Mouse (Mus musculus) MEL (cell line): Measurements from ENCODE around the gene Wnt1.

ENCODE experiments used
- BHLHE40 ChIP-seq: IDR thresholded peaks from 2 replicates; pipeline ENCODE4 v1.6.1; 2012; ENCODE audit warnings: low read depth, mild to moderate bottlenecking, inconsistent platforms, low read length, improper control_type of control experiment, borderline replicate concordance
- CTCF ChIP-seq, 3 experiments: IDR thresholded peaks in 2 of 3; conservative IDR thresholded peaks in 1 of 3; 2 replicates each; pipeline ENCODE4 v1.5.1; 2011 to 2012; ENCODE audit warnings: low read length in 3 of 3, low read depth in 2 of 3, mild to moderate bottlenecking in 2 of 3, improper control_type of control experiment in 1 of 3, inconsistent platforms in 1 of 3, mixed read lengths in 1 of 3, moderate library complexity in 1 of 3; ENCODE audit not compliant: control insufficient read depth in 1 of 3, insufficient read depth in 1 of 3, poor library complexity in 1 of 3, severe bottlenecking in 1 of 3
- GABPA ChIP-seq: IDR thresholded peaks from 2 replicates; pipeline ENCODE4 v1.6.1; 2012; ENCODE audit warnings: low read depth, mild to moderate bottlenecking, inconsistent platforms, low read length, improper control_type of control experiment, moderate library complexity
- MAX ChIP-seq: IDR thresholded peaks from 2 replicates; pipeline ENCODE4 v1.6.1; 2011; ENCODE audit warnings: low read length, improper control_type of control experiment
- MYB ChIP-seq: IDR thresholded peaks from 2 replicates; pipeline ENCODE4 v1.6.1; 2011; ENCODE audit warnings: mild to moderate bottlenecking, low read depth, low read length, improper control_type of control experiment
- MYC ChIP-seq: IDR thresholded peaks from 2 replicates; pipeline ENCODE4 v1.6.1; 2011; ENCODE audit warnings: low read depth, mild to moderate bottlenecking, low read length, improper control_type of control experiment, moderate library complexity
- POLR2A ChIP-seq, 2 experiments: IDR thresholded peaks; 2 replicates each; pipeline ENCODE4 v1.6.1; 2011 to 2012; ENCODE audit warnings: low read length in 2 of 2, mild to moderate bottlenecking in 2 of 2, control low read depth in 1 of 2, improper control_type of control experiment in 1 of 2, low read depth in 1 of 2, moderate library complexity in 1 of 2; ENCODE audit not compliant: control insufficient read depth in 1 of 2, insufficient read depth in 1 of 2, poor library complexity in 1 of 2

DNA sequence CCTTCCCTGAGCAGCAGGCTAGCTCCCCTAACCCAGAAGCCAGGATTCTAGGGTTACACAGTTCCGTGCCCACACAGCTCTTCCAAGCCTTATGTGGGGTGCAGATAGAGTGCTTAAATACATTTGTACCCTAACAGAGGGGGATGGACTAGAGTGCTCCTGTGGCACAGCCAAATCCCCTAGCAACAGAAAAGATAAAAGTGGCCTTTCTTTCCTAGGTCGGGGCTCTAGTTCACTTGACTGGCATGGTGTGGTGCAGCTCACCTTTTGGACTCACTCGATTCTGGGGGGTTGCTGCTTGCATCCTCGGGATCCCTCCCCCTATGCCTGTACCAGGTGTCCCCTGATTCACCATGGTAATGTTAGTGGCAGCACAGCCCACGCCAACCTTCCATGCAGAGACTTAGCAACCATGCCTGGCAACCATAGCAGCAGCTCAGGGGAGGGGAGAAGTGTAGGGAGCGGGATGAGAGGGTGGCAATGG lies 19.0 kb downstream of the Wnt1 start:
- no peak; a peak in 1 of 4 replicates for TF ChIP-seq POLR2A (IDR thresholded peaks at IDR 0.05; ENCODE audit: control insufficient read depth in 1 of 2, insufficient read depth in 1 of 2, low read depth in 1 of 2, low read length in 2 of 2, poor library complexity in 1 of 2)
- no peak for TF ChIP-seq BHLHE40
- no peak for TF ChIP-seq CTCF (IDR thresholded peaks at IDR 0.05 in 2 of 3, conservative IDR thresholded peaks at IDR 0.05 in 1 of 3; ENCODE audit: control insufficient read depth in 1 of 3, insufficient read depth in 1 of 3, low read depth in 2 of 3, low read length in 3 of 3, poor library complexity in 1 of 3, severe bottlenecking in 1 of 3)
- TF ChIP-seq MYC: no peak
- TF ChIP-seq MYB: no peak
- TF ChIP-seq GABPA: no peak
- TF ChIP-seq MAX: no peak
